Mouse (Mus musculus): ENCODE data around the gene Dgke.
A peak's percentile ranks its signal among the peaks of the same experiment; 100 is the strongest.
"Not testable (repeated sequence)": the region's sequence is repeated elsewhere in the genome, so short reads cannot be mapped to it uniquely, and the experiment has no call there.

Dgke gene

DNA sequence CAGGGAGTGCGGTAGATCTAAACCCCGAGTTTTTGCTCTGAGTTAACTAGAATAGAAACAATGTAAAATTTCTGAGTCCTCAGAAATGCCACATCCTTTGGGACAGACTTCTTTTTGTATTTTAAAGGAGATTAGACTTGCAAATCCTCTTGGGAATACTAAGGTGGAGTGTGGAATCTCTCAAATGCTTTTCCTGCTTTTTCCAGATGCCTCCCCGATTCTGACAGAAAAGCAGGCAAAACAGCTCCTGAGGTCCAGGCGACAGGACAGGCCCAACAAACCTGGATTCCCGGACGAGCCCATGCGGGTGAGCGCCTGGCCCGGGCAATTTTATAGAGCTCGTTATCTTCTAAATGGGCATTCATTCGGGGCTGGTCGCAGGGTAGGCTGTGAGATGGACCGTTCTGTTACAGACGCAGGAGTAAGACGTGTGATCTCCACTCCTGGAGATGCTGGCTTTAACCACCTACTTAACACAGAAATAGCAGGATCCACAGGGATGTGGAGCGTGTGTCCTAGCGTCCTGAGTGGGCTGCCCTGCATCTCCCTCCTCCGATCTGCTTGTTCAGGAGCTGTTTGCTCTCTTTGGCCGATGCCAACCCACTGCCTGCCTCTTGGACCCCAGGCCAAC, 8.2 kb upstream of the Dgke start:
- DNase-seq (ENCODE audit: low read depth, low spot score) = peak; percentile 45

DNA sequence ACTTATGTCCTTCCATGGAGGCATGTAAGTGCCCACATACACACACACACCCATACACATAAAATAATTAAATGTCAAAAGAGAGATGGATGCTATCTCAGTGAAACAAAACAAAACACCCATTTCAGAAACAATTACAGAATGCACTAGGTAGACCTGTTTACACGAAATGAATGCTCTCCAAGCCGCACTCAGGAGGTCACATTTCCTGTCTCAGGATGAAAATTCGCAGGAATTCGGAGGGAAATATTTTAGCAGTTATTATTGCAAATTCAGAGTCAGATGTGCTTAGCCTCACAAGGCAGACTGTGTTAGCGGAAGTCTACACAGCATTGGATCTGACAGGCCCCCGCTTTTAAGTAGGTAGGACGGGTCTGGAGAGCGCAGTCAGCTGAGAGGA, 6.9 kb upstream of the Dgke start, which contains the start of gene Gm525:
Gene Gm525, plus strand, starts transcription at position 301 of the 400 bp plus-strand sequence.
- no peak for DNase-seq (ENCODE audit: low read depth, low spot score)

GRCm38 (mm10) chr11:89071522-89071921, 4.9 kb upstream of the Dgke start:
- DNase-seq (ENCODE audit: low read depth, low spot score) = no peak

DNA sequence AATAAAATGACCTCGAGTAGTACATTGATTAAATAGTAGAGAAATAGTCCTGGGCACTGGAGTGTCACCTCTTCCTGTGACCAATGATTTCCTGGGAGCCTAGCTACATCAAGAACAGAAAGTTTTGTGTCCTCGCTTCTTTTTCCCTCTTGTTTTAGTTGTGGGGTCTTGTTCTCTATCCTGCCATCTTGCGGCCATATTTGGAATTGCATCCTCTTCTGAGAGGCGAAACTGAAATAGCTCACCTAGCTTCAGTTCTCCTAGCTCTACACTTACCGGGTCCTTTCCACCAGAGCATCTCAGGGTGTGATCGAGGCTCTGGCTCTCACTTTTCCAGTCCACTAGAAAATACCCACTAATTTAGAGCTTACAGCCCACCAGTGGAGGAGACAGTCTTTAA, 2.7 kb upstream of the Dgke start:
- peak; percentile 71 for DNase-seq (ENCODE audit: low read depth, low spot score)

DNA sequence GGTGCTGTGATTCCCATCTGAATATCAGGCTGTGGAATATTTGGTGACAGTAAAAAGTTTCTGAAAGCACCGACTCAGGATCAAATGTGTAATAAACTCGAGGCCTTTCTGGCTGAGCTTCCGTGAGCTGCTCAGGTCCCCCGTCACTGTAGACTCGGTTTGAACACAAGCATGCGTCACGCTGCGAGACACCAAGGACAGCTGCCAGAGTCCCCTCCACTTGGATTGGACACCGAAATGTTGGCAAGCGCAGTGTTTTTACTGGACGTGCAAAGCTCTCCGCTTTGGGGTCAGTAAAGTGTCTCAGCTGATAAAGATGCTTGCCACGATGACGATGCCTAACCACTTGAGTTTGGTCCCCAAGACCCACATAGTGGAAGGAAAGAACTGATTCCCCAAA, 2.0 kb upstream of the Dgke start:
- no peak for DNase-seq (ENCODE audit: low read depth, low spot score)

- DNase-seq (ENCODE audit: low read depth, low spot score) = no peak
Observed at GRCm38 (mm10) chr11:89067871-89068490, 1.3 kb upstream of the Dgke start.

DNA sequence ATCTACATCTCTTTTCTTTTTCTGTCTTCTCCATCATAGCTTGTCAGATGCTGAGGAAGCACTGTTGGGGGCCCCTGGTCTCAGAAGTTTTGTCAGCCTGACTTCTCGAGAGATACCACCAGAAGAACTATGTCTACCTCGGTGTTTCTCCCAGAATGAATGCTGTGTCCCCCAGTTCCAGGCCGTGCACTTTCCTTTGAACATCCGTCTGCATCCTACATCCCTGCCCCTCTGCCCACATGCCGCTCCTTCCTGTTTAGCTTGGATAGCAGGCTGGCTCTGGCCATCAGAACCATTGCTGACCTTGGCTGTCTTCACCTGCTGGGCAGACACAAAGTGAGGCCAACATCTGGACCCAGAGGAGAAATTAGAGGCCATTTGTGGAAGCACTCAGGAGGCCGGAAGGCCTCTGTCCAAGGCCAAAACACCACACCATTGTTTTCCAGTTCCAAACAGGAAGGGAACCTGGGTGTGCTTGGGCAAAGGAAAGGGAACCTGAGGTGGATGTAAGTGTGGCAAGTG, 712 bp upstream of the Dgke start:
- DNase-seq (ENCODE audit: low read depth, low spot score) = no peak

DNA sequence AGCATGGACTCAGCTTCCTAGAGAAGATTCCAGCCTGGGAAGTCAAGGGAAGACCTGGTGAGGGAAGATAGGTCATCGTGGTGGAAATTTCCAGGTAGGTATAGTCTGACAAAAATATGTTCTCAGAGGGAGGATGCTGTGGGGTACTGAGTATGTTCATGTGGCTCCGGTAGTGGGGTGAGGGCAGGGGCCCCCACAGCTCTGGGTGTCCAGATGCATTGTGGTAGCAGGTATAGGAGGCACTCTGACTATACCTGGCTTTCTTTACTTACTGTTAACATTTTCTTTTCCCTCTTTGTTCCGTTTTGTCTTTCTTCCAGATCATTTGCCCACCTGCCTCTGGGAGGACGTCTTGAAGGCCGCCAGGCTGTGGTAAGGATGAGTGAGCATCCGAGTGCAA, 524 bp downstream of the Dgke start:
- DNase-seq (ENCODE audit: low read depth, low spot score) = no peak

DNA sequence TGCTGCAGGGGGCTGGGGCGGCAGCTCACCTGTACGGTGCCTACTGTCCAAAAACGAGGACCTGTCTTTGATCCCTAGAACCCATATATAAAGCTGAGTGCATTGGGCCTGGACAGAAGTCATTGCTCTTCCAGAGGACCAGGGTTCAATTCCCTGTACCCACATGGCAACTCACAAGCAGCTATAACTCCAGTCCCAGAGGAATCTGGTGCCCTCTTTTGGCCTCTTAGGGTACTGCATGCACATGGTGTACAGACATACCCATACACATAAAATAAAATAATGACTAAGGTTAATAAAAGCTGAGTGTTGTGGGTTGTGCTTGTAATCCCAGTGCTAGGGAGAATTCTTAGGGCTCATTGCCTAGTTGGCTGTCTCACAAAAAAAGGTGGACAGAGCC, 1.4 kb downstream of the Dgke start:
- no peak for DNase-seq (ENCODE audit: low read depth, low spot score)

DNA sequence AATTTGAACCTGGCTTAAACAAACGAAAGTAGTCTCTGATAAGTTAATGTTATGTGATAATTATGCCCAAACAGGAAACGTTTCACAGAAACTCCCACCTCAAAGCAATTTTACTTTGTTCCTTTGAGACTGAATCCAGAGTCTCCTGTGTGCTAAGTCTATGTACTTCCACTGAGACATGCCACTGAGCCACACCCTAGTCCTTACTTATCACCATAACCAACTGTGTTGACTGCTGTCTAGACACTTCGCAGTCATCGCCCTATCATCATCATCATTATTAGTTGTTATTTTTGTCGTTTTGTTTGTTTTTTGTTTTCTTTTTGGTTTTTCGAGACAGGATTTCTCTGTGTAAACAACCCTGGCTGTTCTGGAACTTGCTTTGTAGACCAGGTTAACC, 2.3 kb downstream of the Dgke start:
- no peak for DNase-seq (ENCODE audit: low read depth, low spot score)

- no peak for DNase-seq (ENCODE audit: low read depth, low spot score)
Observed at GRCm38 (mm10) chr11:89061362-89061761, 5.3 kb downstream of the Dgke start.

DNA sequence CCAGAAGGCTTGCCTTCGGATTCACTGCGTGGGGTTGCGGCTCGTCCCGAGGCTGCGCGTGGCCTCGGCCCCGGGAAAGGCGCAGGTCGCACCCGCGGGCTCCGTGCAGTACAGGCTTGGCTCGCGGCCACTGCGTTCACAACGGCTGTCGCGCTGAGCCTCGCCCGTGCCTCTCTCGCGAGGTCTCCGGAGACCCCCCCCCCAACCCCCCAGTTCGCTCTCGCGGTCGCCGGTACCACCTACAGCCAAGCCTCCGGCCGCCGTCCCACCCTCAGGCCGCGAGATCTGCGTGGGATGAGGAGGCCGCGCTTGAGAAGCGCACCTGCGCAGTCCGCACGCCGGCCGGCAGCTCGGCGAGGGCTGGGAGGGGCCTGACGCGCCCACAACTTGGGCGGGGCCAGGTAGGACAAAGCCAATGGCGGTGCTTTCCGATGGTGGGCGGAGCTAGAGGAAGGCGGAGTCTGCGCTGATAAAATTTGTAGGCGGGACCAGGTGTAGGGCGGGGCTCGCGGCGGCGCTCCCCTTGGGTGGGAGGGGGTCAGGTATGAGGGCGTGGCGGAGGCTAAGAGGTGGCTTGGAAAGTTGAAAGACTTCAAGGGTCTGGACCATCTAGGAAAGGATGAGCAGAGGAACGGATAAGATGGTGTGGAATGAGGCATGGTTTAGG, 6.1 kb downstream of the Dgke start:
- peak; percentile 98 for DNase-seq (ENCODE audit: low read depth, low spot score)

GRCm38 (mm10) chr11:89059919-89060422, 6.7 kb downstream of the Dgke start:
- peak; percentile 75 for DNase-seq (ENCODE audit: low read depth, low spot score)

DNA sequence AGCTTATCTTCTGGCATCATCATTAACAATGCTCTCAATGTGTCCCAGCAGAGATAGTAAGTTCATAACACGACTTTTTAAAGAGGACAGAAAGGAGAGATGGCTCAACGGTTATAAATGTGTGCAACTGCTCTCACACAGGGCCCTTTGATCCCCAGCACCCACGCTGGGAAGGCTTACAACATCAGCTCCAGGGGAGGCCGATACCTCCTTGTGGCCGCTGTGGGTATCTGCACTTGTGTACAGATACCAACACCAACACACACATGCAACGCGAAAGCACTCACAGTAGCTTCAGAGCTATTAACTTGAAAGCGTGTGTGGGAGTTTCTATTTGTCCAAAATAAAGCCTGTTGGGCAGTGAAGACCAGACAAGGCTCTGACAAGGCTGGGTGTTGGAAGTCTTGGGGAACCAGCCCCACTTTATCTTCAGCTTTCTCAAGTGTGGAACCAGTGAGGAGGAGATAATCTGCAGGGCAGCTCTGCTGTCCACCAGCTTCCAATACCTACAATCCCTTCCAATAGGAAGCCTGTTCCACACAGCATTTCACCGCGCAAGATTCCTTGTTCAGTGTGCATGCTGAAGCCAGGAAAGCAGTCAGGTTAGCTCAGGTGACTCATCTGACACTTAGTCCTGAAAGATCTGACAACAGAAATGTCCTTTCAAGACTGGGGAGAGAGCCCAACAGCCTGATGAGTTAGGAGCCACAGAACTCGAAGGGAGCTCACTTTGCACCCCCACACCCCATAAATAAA, 8.0 kb downstream of the Dgke start:
- DNase-seq (ENCODE audit: low read depth, low spot score) = peak; percentile 45

DNA sequence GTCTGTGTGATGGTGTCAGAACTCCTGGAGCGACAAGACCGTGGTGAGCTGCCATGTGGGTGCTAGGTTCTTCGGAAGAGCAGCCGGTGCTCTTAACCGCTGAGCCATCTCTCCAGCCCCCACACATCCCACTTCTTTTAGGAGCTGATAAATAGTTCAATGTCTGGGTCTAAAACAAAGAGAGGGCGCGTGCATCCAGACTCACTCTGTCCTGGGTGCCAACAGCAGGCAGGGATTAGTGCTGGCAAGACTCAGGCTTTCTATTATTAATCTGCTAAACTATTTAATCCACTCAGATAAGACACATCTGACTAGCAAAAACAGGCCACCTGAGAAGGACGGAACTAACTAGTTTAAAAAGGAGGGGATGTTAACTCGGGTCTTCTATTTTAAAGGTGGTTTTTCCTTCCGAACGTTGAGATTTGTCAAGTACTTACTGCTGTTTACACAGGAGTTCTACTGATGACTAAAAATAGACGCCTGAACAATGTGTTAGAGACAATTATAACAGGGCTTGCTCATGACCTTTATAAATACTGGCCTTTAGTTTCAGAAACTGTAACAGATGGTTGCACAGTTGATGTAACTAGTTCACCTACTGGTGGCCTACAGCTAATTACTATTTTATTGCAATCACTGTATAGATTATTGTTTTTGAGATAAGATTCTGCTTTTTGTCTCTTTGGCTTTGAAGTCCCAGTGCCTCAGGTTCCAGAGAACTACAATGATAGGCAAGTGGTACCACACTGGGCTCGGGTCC, 10.5 kb downstream of the Dgke start:
- peak; percentile 58 for DNase-seq (ENCODE audit: low read depth, low spot score)

DNA sequence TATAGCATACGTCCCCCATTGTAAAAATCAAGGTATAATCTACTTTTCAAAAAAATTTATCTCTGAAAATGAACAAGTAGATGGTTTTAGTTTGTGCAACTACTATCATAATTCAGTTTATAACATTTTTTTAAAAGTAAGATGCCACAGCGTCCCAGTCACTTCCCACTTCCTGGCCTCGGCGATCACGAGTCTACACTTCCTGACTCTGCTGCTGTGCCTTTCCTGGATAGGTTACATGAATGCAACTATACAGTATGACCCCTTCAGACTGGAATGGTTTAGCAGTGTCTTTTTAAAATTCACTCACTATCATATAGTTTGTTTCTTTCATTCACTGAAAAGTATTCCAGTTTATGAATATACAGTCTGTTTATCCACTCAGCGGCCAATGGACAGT, 14.9 kb downstream of the Dgke start:
- DNase-seq (ENCODE audit: low read depth, low spot score) = no peak

DNA sequence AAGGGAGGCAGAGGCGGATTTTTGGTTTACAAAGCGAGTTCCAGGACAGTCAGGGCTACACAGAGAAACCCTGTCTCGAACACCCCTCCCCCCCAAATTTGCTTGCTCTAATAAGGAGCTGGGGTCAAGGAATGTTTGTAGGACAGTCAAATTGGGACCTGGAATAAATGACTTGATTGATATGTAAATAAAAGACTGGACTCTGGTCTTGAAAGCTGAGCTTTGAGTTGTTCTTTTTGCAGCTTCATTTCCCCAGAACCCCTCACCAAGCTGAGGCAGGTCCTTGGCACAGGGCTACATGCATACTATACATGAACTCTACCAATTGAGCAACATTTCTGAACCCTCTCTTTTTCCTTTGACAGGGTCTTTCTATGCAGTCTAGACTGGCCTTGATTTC, 20.6 kb downstream of the Dgke start:
- no peak for DNase-seq (ENCODE audit: low read depth, low spot score)

GRCm38 (mm10) chr11:89045501-89045900, 21.1 kb downstream of the Dgke start:
- not testable (repeated sequence) for DNase-seq (ENCODE audit: low read depth, low spot score)

DNA sequence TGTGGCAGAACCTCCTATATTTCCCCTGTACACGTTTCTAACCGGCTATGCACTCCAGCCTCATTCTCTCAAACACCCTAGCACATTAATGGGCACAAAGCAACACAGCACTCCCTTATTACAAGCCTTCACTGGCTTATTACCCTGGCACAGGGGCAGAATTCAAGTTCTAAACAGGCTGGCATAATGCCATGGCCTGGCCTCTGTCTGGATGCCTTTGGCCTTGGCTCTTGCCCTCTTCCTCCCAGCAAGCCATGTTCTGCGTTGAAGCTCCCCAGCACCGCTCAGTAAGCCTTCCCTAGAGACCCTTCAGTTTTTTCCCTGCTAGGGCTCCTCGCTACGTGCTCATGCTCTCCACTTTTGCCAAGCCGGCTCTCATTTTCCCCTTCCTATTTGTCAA, 23.6 kb downstream of the Dgke start:
- DNase-seq (ENCODE audit: low read depth, low spot score) = no peak

GRCm38 (mm10) chr11:89041073-89041472, 25.6 kb downstream of the Dgke start:
- DNase-seq (ENCODE audit: low read depth, low spot score) = not testable (repeated sequence)

DNA sequence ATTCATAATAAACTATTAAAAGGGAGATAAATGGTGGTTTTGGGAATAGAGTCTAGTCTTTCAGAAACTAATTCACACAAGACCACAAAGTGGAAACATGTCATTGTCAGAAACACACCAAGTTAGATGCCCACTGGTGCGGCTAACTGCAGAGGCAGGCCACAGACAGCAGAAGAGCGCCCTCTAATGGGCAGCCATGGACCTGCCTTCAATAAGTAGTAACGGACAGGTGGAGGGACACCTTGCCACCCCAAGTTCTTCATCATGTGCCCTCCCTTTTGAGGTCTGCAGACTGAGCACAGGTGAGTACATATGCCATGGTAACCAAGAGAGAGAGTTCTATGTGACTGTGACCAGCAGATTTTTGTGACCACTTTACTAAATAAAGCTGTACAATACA, 27.3 kb downstream of the Dgke start:
- DNase-seq (ENCODE audit: low read depth, low spot score) = peak; percentile 75
